Mouse (Mus musculus) macrophage (primary cell): ENCODE measurements around the gene Il4ra. TPM values are rescaled to one million over a fixed set of nuclear protein-coding genes. Genes with fewer than 3 reads are reported as not detected.

Experiments
- H3K27ac ChIP-seq: fragments of 350-480 bp; formaldehyde crosslinking; 2 replicates; pipeline ENCODE4 v1.9.0; 2021
- H3K36me3 ChIP-seq: fragments of 350-480 bp; formaldehyde crosslinking; 2 replicates; pipeline ENCODE4 v1.9.0; 2021; ENCODE audit errors: inconsistent target
- H3K4me3 ChIP-seq: fragments of 350-480 bp; formaldehyde crosslinking; 2 replicates; pipeline ENCODE4 v1.9.0; 2021; ENCODE audit errors: inconsistent target
- H3K79me2 ChIP-seq: fragments of 350-480 bp; formaldehyde crosslinking; 2 replicates; pipeline ENCODE4 v1.9.0; 2021; ENCODE audit errors: inconsistent target
- WGBS: methylation state at CpG from one replicate; pipeline ENCODE4 v1.1.7; 2026; ENCODE audit warnings: inconsistent platforms; ENCODE audit not compliant: missing documents; 5-methylcytosine and 5-hydroxymethylcytosine counted together
- polyA plus RNA-seq: library from polyadenylated mRNA; stranded (reverse); fragments of 250-400 nt; gene quantifications from 3 replicates; pipeline ENCODE4 v1.2.4, GENCODE M21; 2018; ENCODE audit warnings: inconsistent platforms

Il4ra gene
- polyA plus RNA-seq, 1 experiment from 2014 or later, result 95.1 TPM

DNA sequence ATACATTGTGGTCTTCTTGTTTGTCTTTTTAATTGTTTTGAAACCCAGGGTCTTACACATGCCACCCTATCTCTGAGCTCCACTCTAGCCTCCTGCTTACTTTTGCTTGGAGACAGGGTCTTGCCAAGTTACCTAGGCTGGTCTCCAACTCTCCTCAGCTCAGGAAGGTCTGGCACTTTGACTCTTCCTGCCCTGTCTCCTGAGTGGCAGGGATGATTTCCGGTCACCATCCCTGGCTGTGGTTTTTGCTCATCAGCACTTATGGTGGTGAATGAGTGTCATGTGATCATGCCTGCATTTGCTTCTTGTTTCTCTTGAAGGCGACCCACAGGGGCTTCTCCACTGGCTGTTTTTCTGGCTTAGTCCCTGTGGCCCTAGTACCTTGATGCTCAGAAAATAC, 21.9 kb downstream of the Il4ra start:
- no peaks in the 10 kb centered on the region; the same call in 1 of the 2 replicates for H3K79me2 ChIP-seq
- peak overlapping the region; percentile 65 for H3K27ac ChIP-seq
- H3K4me3 ChIP-seq, result no peak overlapping the region
- WGBS, result 24% methylated on average over 2 of the region's 2 CpGs
- peaks cover 76% of the 10 kb centered on the region for H3K36me3 ChIP-seq

DNA sequence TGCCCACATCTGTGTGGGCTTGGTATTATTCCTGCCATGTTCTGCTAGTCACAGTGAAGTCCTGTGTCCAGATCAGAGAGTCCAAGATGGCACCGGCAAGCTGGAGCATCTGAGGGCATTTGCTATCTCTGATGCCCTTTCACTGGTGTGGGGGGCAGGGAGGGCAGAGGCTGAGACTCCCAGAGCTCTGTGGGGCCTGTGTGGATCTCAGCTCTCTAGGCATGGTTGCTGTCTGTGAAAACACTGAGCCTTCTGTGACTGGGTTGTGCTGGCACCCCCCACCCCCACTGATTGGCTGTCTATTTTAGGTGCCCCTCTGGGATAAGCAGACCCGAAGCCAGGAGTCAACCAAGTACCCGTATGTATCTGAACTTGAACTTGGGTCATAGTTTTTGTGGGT, 22.9 kb downstream of the Il4ra start:
- Histone ChIP-seq H3K79me2 (no peaks in the 10 kb centered on the region; the same call in 1 of the 2 replicates), H3K36me3 (peaks cover 66% of the 10 kb centered on the region), H3K4me3 (no peak overlapping the region), H3K27ac (peak overlapping the region; percentile 65; the same call in 1 of the 2 replicates)
- WGBS, result 88% methylated on average over 3 of the region's 3 CpGs

DNA sequence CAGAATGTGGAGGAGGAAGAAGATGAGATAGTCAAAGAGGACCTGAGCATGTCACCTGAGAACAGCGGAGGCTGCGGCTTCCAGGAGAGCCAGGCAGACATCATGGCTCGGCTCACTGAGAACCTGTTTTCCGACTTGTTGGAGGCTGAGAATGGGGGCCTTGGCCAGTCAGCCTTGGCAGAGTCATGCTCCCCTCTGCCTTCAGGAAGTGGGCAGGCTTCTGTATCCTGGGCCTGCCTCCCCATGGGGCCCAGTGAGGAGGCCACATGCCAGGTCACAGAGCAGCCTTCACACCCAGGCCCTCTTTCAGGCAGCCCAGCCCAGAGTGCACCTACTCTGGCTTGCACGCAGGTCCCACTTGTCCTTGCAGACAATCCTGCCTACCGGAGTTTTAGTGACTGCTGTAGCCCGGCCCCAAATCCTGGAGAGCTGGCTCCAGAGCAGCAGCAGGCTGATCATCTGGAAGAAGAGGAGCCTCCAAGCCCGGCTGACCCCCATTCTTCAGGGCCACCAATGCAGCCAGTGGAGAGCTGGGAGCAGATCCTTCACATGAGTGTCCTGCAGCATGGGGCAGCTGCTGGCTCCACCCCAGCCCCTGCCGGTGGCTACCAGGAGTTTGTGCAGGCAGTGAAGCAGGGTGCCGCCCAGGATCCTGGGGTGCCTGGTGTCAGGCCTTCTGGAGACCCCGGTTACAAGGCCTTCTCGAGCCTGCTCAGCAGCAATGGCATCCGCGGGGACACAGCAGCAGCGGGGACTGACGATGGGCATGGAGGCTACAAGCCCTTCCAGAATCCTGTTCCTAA, 24.0 kb downstream of the Il4ra start:
- 57% methylated on average over 15 of the region's 16 CpGs for WGBS
- Histone ChIP-seq H3K27ac (peak overlapping the region; percentile 65), H3K4me3 (no peak overlapping the region), H3K79me2 (no peaks in the 10 kb centered on the region), H3K36me3 (peaks cover 55% of the 10 kb centered on the region)

DNA sequence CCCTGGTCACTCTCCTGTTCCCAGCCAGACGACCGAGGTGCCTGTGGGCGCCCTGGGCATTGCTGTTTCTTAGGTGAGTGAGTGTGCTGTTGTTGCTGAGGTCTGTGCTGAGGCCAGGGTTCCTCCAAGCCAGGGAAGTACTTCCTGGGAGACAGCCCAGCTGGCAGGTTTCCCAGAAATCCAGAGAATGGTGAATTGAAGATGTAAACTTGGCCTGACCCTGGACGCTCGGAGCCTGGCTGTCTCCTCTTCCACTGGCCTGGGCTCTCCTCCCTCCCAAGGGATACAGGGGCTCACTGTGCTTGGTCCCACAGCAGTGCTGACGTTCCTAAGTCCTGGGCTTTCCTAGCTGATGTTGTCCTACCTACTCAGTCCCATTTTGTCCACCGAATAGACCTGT, 25.1 kb downstream of the Il4ra start:
- 87% methylated on average over 5 of the region's 7 CpGs for WGBS
- Histone ChIP-seq H3K27ac (no peak overlapping the region), H3K79me2 (no peaks in the 10 kb centered on the region), H3K36me3 (peaks cover 44% of the 10 kb centered on the region; the same call in 1 of the 2 replicates), H3K4me3 (no peak overlapping the region)

DNA sequence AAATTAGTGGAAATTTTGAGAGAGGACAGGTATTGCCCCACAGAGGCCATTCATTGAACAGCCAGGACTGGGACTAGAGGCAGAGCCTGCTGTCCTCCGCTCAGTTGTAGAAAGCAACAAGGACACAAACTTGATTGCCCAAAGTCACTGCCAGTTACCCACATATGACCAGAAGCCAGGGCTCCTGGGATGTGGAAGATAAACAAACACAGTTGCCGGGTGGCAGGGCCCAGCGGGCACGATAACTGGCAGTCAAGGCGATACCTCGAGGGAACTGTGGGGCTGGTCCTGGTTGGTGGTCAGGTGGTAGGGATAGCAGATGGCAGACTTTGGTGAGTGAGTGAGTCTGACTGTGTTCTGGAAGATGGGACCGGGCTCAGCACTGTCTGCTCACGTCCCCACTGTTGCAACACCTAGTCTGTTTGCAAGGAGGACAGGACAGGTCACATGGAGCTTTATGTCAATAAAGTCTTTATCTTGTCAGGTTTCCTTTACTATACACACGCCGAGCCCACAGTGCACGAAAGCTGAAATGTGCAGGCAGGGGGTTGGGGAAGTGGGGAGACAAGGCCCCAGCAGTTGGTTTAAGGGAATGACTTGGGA, 25.7 kb downstream of the Il4ra start:
- no peak overlapping the region for H3K27ac ChIP-seq
- no peak overlapping the region for H3K4me3 ChIP-seq
- WGBS, result 87% methylated on average over 11 of the region's 11 CpGs
- no peaks in the 10 kb centered on the region for H3K79me2 ChIP-seq
- H3K36me3 ChIP-seq, result peaks cover 38% of the 10 kb centered on the region; the same call in 1 of the 2 replicates

DNA sequence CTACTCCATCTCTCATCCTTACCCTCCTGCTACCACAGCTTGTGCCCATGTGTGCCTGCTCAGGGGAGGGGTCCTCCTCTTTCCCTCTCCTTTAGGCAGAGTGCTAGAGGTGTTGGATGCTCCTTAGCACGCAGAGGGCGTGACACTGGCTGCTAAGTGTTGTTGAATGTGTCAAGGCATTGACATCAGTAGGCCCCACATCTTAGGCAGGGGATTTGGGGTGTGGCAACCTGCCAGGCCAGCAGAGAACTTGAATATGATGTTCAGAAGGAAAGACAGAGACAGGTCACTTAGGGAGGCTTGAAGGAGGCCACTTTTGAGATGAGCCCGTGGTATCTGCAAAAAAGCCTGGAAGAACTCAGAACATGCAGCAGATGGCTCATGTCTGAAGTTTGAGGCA, 26.2 kb downstream of the Il4ra start:
- Histone ChIP-seq H3K27ac (no peak overlapping the region), H3K79me2 (no peaks in the 10 kb centered on the region), H3K36me3 (peaks cover 33% of the 10 kb centered on the region; the same call in 1 of the 2 replicates), H3K4me3 (no peak overlapping the region)
- 100% methylated on average over 3 of the region's 3 CpGs for WGBS

DNA sequence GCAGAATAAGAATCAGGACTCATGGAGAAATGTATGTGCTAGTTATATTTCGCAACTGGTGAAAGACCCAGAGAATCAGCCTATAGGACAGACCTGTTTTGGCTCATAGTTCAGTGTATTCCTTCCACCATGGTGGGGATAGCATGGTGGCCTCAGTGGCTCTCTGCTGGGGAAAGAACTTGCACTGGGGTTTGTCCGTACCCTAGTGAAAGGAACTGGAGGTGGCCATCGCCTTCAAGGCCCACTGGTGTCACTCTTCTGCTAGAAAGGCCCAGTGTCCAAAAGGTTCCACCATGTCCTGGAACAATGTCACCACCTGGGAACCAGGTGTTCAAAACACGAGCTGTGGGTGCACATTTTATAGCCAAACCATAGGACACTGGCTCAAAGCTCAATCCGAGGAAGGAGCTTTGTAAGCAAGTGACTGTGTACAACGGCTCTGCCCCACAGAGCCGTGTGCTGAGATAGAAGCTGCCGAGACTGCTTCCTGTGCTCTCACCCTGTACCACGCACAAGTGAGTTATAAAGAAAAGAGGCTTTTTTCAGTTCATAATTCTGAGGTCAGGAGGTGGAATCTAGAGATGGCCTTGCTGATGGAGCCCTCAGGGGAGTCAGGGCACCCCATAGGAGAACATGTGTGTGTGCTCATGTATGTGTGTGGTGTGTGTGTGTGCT, 27.8 kb downstream of the Il4ra start:
- Histone ChIP-seq H3K36me3 (peaks cover 24% of the 10 kb centered on the region; the same call in 1 of the 2 replicates), H3K79me2 (no peaks in the 10 kb centered on the region), H3K27ac (no peak overlapping the region), H3K4me3 (no peak overlapping the region)
- WGBS, result 57% methylated on average over 9 of the region's 9 CpGs

DNA sequence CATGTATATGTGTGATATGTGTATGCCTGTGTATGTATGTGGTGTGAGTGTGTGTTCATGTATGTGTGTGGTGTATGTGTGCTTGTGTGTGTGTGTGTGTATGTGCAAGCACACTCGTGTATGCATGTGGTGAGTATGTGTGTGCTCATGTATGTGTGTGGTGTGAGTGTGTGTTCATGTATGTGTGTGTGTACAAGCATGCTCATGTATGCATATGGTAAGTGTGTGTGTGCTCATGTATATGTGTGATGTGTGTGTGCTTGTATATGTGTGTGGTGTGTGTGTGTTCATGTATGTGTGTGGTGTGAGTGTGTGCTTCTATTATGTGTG, 28.3 kb downstream of the Il4ra start:
- 100% methylated on average over 1 of the region's 1 CpGs for WGBS
- H3K27ac ChIP-seq, result no peak overlapping the region
- H3K36me3 ChIP-seq, result peaks cover 19% of the 10 kb centered on the region; the same call in 1 of the 2 replicates
- no peak overlapping the region for H3K4me3 ChIP-seq
- H3K79me2 ChIP-seq, result no peaks in the 10 kb centered on the region

DNA sequence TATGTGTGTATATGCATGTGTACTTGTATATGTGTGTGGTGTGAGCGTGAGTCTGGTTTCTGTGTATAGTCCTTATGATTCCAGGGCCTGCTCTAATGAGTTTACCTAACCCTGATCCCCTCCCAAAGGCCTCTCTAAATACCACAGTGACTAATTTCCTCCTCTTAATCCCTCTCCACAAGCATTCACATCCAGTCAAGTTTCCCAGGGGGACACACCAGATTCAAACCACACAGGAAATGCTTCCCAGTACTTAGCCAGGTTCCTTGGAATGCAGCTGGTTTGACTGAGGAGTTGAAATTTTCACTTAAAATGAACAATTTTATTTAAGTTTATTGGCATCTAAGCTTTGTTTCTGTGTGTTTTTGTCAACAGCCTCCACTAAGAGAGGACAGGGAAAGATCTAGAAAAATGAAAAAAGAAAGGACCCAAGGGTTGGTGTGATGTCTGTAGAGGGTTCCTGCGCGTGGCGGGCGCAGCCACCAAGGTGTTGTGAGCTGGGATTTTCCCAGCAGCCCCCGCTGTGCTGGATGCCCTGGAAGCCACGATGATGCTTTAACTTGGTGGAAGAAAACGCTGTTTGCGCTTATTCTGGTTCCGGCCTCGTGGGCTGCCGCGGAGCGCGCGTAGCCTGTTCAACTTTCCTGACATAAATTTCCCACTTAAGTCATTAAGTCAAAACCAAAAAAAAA, 28.9 kb downstream of the Il4ra start:
- Histone ChIP-seq H3K27ac (no peak overlapping the region), H3K79me2 (no peaks in the 10 kb centered on the region), H3K36me3 (peaks cover 14% of the 10 kb centered on the region; the same call in 1 of the 2 replicates), H3K4me3 (no peak overlapping the region; the same call in 1 of the 2 replicates)
- WGBS, result 14% methylated on average over 16 of the region's 16 CpGs

DNA sequence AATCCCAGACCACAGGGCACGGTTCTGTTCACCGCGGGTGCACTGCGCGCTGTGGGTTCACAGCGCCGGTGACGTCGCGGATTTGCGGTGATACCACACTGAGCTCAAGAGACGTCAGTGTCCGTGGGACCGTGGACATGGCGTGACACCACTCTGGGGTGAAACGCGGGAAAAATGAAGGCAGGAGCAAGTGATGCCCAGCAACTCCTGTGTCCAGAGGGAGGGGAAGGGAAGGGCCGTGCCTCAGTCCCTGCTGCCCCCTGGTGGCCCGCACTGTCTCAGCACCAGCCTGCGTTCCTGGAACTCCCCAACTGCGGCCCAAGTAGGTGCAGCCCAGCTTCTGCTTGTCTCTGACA, 29.4 kb downstream of the Il4ra start:
- Histone ChIP-seq H3K4me3 (no peak overlapping the region; the same call in 1 of the 2 replicates), H3K27ac (no peak overlapping the region), H3K36me3 (peaks cover 9% of the 10 kb centered on the region; the same call in 1 of the 2 replicates), H3K79me2 (no peaks in the 10 kb centered on the region)
- 2% methylated on average over 21 of the region's 21 CpGs for WGBS

DNA sequence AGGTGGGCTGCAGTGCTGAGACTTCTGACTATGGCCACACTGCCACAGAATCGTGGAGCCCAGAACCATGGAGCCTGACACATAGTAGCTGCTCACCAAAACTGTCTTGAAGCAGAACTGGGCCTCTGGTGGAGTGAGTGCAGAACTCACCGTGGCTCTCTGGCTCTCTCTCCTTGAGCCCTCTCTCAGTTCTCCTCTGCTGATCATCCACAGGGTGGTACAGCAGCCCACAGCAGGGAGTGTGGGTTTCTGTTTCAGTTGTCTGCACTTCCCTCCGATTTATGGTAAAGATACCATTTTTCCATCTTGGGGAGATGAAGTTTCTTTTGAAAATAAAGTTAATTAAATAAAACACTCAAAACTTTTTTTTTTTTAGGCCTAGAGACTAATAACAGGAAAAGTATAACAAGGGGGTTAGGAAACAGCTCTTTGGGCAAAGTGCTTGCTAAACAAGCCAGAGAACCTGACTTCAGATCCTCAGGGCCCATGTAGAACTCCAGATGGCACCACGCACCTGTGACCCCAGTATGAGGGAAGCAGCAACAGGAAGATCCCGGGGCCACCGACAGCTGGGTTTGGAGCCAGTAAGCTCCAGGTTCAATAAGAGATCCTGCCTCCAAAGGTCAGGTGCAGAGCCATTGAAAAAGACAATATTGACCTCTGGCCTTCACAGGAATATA, 31.5 kb downstream of the Il4ra start:
- Histone ChIP-seq H3K27ac (peak overlapping the region; percentile 21; the same call in 1 of the 2 replicates), H3K4me3 (no peak overlapping the region), H3K36me3 (no peaks in the 10 kb centered on the region), H3K79me2 (no peaks in the 10 kb centered on the region)
- WGBS, result 34% methylated on average over 6 of the region's 6 CpGs

DNA sequence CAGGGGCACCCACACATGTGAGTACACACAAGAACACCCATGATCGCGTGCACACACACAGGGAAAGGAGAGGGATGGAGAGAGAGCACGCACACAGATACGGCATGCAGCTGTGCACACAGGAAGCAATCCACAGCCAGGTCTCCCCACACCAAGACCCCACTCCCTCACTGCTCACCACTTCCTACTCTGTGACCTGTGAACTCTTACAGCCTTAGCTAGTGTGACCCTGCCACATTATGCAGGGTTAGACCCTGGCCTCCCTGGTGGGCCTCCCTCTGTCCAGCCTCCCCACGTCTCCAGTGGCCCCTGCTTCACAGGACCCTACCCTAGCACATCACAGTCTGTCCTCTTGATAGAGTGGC, 32.1 kb downstream of the Il4ra start:
- 76% methylated on average over 5 of the region's 5 CpGs for WGBS

DNA sequence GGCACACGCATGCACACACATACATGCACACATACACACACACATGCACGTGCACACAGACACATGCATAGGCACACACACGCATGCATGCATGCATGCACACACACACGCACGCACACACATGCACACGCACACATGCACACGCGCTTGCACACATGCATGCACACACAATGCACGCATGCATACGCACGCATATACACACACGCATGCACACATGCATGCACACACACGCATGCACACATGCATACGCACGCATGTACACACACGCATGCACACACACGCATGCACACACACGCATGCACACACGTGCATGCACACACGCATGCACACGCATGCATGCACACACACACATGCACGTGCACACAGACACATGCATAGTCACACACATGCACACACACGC, 34.4 kb downstream of the Il4ra start:
- WGBS, result 97% methylated on average over 20 of the region's 23 CpGs
- H3K27ac ChIP-seq, result no peak overlapping the region
- no peak overlapping the region for H3K4me3 ChIP-seq
- no peaks in the 10 kb centered on the region for H3K36me3 ChIP-seq
- no peaks in the 10 kb centered on the region for H3K79me2 ChIP-seq

More for the DNA sequence above, 32.1 kb downstream of the Il4ra start:
- Histone ChIP-seq H3K79me2 (no peaks in the 10 kb centered on the region), H3K4me3 (no peak overlapping the region), H3K27ac (no peak overlapping the region), H3K36me3 (no peaks in the 10 kb centered on the region)

DNA sequence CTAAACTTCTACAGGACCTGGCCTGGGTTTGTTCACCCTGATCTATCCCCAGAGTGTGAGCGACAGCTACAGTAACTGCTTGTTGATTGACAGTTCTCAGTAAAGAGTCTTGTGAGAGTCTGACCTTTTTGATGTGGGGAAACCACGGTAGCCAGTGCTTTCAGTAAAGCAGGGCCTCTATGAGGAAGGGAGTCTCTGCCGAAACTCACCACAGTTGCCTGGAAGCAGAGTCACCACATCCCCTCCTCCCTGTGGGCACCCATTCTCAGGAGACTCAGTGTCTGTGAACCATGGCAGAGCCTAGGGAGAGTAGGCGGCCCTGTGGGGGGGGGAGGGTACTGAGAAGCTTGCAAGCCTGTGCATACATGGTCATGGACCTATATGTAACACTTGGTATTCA, 36.8 kb downstream of the Il4ra start:
- no peaks in the 10 kb centered on the region for H3K36me3 ChIP-seq
- H3K4me3 ChIP-seq, result no peak overlapping the region
- no peaks in the 10 kb centered on the region for H3K79me2 ChIP-seq
- no peak overlapping the region for H3K27ac ChIP-seq
- 34% methylated on average over 4 of the region's 4 CpGs for WGBS
